8 mouse cellular contexts compared by ENCODE assay signal in the genomic region with DNA sequence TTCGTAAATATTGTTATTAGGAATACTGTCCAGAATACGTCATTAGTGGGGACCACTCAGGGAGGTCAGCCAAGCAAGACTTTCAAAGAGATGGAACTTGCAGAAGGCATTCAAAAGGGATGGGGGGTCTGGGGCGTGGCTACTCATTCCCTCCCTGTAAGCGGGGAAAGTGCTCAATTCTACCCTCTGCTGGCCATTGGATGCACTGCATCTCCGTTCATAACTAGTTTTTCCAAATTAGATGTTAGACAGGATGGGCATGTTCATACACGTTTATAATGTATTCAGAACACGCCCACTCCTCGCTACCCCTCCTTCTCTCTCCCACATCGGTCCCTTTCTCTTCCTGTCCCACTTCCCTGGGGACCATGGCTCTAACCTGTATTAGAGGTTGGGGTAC. TPM values are rescaled to one million over a fixed set of nuclear protein-coding genes. Genes with fewer than 3 reads are reported as not detected.
A peak's percentile ranks its signal among the peaks of the same experiment; 100 is the strongest.
DNase-seq lines count a peak whose midpoint lies in the region; ATAC-seq lines count a peak whose summit lies in the region.

No protein-coding gene starts in this region.

- H3K36me3 ChIP-seq in intestine, embryonic 15.5 days, result no peaks in the 10 kb centered on the region
- no peaks in the 10 kb centered on the region for H3K36me3 ChIP-seq in limb, embryonic 10.5 days
- no peaks in the 10 kb centered on the region for H3K36me3 ChIP-seq in midbrain, embryonic 11.5 days (ENCODE audit: control insufficient read depth, insufficient read depth, low read length)

- H3K27ac ChIP-seq in intestine, embryonic 15.5 days, result no peak overlapping the region
- H3K27ac ChIP-seq in limb, embryonic 10.5 days, result 0 out of 2 replicates have a peak overlapping the region, but pooled peaks have one; percentile 17
- no peak overlapping the region for H3K27ac ChIP-seq in midbrain, embryonic 11.5 days (ENCODE audit: low read depth, low read length)

- peaks cover 18% of the 10 kb centered on the region for H3K4me1 ChIP-seq in intestine, embryonic 15.5 days (replicated peaks)
- peaks cover 22% of the 10 kb centered on the region for H3K4me1 ChIP-seq in limb, embryonic 10.5 days
- H3K4me1 ChIP-seq in midbrain, embryonic 11.5 days (ENCODE audit: control insufficient read depth, insufficient read depth, low read length), result no peaks in the 10 kb centered on the region; the same call in 1 of the 2 replicates

- H3K27me3 ChIP-seq in intestine, embryonic 15.5 days (replicated peaks), result no peaks in the 10 kb centered on the region
- 0 out of 2 replicates have a peak, but pooled peaks cover 3% of the 10 kb centered on the region for H3K27me3 ChIP-seq in limb, embryonic 10.5 days (ENCODE audit: low read depth, poor library complexity, severe bottlenecking)
- no peaks in the 10 kb centered on the region for H3K27me3 ChIP-seq in midbrain, embryonic 11.5 days (ENCODE audit: control insufficient read depth, insufficient read depth, low read length)

- DNase-seq in layer of hippocampus, adult 11-12 months (ENCODE audit: low spot score), result peak; percentile 86
- no peak for DNase-seq in layer of hippocampus, adult 9-10 months (ENCODE audit: low spot score)
- peak; percentile 93 for DNase-seq in embryo, embryonic 10.5 days (ENCODE audit: low spot score)
- peak; percentile 40 for DNase-seq in gastrocnemius, postnatal 25 days
- DNase-seq in limb, embryonic 10.5 days (ENCODE audit: low spot score), result peak; percentile 83
- DNase-seq in midbrain, embryonic 11.5 days (ENCODE audit: low spot score, missing footprints), result peak; percentile 99
- DNase-seq in skeletal muscle tissue, adult 2 months (ENCODE audit: low read depth, low spot score), result peak; percentile 56

- H3K9me3 ChIP-seq in intestine, embryonic 15.5 days, result no peaks in the 10 kb centered on the region; the same call in 1 of the 2 replicates
- 0 out of 2 replicates have a peak, but pooled peaks cover 3% of the 10 kb centered on the region for H3K9me3 ChIP-seq in limb, embryonic 10.5 days (replicated peaks)
- H3K9me3 ChIP-seq in midbrain, embryonic 11.5 days (ENCODE audit: control insufficient read depth, low read length), result no peaks in the 10 kb centered on the region; the same call in 1 of the 2 replicates

- no peak overlapping the region for H3K4me3 ChIP-seq in intestine, embryonic 15.5 days (replicated peaks)
- H3K4me3 ChIP-seq in limb, embryonic 10.5 days, result no peak overlapping the region
- H3K4me3 ChIP-seq in midbrain, embryonic 11.5 days (ENCODE audit: low read depth, low read length), result no peak overlapping the region

- peak overlapping the region; percentile 30 for H3K4me2 ChIP-seq in intestine, embryonic 15.5 days (replicated peaks)
- no peak overlapping the region for H3K4me2 ChIP-seq in midbrain, embryonic 11.5 days

- H3K9ac ChIP-seq in intestine, embryonic 15.5 days, result no peak overlapping the region
- H3K9ac ChIP-seq in midbrain, embryonic 11.5 days (ENCODE audit: low read length), result no peak overlapping the region

- 4% methylated on average over 9 of the region's 9 CpGs for WGBS in intestine, embryonic 15.5 days
- 10% methylated on average over 9 of the region's 9 CpGs for WGBS in limb, embryonic 10.5 days
- 9% methylated on average over 9 of the region's 9 CpGs for WGBS in midbrain, embryonic 11.5 days

- peak; percentile 46; the same call in 1 of the 2 replicates for ATAC-seq in intestine, embryonic 15.5 days
- ATAC-seq in midbrain, embryonic 11.5 days (ENCODE audit: low FRiP score), result peak; percentile 65; the same call in 1 of the 2 replicates

RNA-seq across cellular contexts. Expression of a gene that starts 56.7 kb away (rescaled TPM):
- under 1 TPM in 1 of 2 experiments, not detected in 1; 0.83 TPM for total RNA-seq in gastrocnemius, postnatal 25 days (2021)
- 1.4 and 2.3 TPM in 2 replicates for polyA plus RNA-seq in intestine, embryonic 15.5 days (2015; fragmentation: Nextera tagmentation; extraction: Ambion mirVana)
- polyA plus RNA-seq in limb, embryonic 10.5 days (2016; fragmentation: Nextera tagmentation; extraction: Ambion mirVana), result 0.19 and 0.24 TPM in 2 replicates
- 1.7 and 2.4 TPM in 2 replicates for polyA plus RNA-seq in midbrain, embryonic 11.5 days (2014; fragmentation: Nextera tagmentation; extraction: Ambion mirVana)
